Mouse (Mus musculus): ENCODE data around the gene Vwa1.
"Not testable (repeated sequence)": the region's sequence is repeated elsewhere in the genome, so short reads cannot be mapped to it uniquely, and the experiment has no call there.

The Vwa1 gene

DNA sequence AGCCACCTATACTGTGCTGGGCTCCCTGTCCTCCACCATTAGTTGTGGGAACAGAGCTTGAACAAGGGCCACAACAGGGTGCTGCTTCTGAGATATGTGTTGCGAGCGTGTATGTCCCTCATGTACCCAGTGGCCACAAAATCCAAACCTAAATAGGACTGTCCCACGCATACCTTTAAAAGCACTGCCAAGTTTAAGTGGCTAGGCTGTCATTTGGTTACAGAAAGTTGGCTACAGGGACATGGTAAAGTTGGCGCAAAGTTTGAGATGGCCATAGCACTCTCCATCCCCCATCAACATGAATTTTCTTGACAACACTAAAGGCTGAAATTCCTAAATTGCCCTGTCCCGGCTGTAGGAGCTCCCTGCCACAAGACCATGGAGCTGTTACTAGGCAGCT lies 29.4 kb downstream of the Vwa1 start:
- no peak for DNase-seq (ENCODE audit: low read depth, low spot score)

- no peak for DNase-seq (ENCODE audit: low read depth, low spot score)
These were observed 30.0 kb downstream of the Vwa1 start for GRCm38 (mm10) chr4:155744474-155744873.

GRCm38 (mm10) chr4:155742684-155743083 lies 31.8 kb downstream of the Vwa1 start:
- DNase-seq (ENCODE audit: low read depth, low spot score) = no peak

GRCm38 (mm10) chr4:155740681-155741080 lies 33.8 kb downstream of the Vwa1 start:
- not testable (repeated sequence) for DNase-seq (ENCODE audit: low read depth, low spot score)

- DNase-seq (ENCODE audit: low read depth, low spot score) = no peak
These were observed 34.5 kb downstream of the Vwa1 start for GRCm38 (mm10) chr4:155739741-155740636.

- no peak for DNase-seq (ENCODE audit: low read depth, low spot score)
These were observed 35.3 kb downstream of the Vwa1 start for GRCm38 (mm10) chr4:155739152-155739551.

DNA sequence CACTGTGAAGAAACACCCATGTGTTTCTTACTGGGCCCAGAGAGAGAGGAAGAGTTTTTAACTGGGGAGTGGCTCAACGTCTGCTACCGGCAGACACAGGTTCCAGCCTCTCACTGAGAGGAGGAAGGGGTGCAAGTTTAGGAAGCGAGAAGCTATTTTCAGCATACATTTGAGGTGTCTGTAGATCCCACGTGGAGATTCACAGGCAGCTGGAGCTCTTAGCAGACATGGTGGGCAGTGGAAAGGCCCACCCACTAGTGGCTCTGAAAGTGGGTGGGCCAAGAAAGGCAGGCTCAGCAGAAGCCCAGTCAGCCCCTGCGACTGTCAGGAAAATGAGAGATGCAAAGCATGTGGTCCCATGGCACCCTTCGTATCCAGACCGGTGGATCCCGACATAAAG lies 36.2 kb downstream of the Vwa1 start:
- no peak for DNase-seq (ENCODE audit: low read depth, low spot score)

DNA sequence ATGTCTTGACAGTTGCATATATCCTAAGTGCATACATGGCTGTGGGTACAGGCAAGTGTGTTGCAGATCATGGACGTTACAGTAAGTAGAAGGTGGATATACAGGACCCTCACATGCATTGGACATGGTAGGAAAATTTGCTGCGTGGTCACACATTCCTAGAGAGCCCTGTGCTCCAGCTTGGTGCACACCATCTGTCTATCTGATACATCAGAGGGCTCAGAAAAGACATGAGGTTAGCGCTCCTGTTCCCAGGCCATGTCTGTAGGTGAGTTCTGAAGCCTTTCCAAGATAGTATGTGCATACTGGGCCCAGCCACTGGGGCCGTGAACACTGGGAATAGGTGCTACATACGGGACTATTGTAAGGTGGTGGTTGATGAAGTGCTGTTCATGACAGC lies 38.1 kb downstream of the Vwa1 start:
- DNase-seq (ENCODE audit: low read depth, low spot score) = no peak

GRCm38 (mm10) chr4:155735788-155736187 lies 38.7 kb downstream of the Vwa1 start:
- no peak for DNase-seq (ENCODE audit: low read depth, low spot score)

- DNase-seq (ENCODE audit: low read depth, low spot score) = no peak
These were observed 39.4 kb downstream of the Vwa1 start for GRCm38 (mm10) chr4:155734951-155735702.

- peak; percentile 77 for DNase-seq (ENCODE audit: low read depth, low spot score)
These were observed 40.1 kb downstream of the Vwa1 start, which contains the start of gene Tmem240 for GRCm38 (mm10) chr4:155734350-155734941. Tmem240 (plus strand) TSS chr4:155734800.

DNA sequence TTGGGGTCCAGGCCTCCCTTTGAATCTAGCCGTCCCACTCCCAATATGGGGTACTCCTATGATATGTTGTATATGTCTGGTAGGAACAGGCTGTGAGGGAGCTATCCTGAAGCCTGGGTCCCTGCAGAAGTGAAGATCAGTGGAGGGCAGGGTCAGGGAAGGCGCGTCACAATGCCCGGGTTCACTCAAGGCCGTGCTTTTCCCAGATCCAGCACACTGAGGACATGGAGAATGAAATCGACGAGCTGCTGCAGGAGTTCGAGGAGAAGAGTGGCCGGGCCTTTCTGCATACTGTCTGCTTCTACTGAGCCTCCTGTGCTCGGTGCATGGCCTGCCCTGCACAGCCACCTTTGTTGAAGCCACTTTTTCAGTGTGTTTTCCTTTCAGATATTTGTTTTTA lies 41.2 kb downstream of the Vwa1 start:
- no peak for DNase-seq (ENCODE audit: low read depth, low spot score)

GRCm38 (mm10) chr4:155727993-155728392 lies 46.5 kb downstream of the Vwa1 start:
- no peak for DNase-seq (ENCODE audit: low read depth, low spot score)

GRCm38 (mm10) chr4:155721668-155722083 lies 52.8 kb downstream of the Vwa1 start:
- DNase-seq (ENCODE audit: low read depth, low spot score) = no peak
